Mouse (Mus musculus): Measurements from ENCODE around the gene Med1. TPM values are rescaled to one million over a fixed set of nuclear protein-coding genes. Genes with fewer than 3 reads are reported as not detected.
"Not testable (repeated sequence)": the region's sequence is repeated elsewhere in the genome, so short reads cannot be mapped to it uniquely, and the experiment has no call there.

Gene Med1
- polyA plus RNA-seq, 1 experiment from 2014 or later, result 43.7 TPM

GRCm38 (mm10) chr11:98190820-98191219, 2.3 kb downstream of the Med1 start:
- no peak for DNase-seq (ENCODE audit: low spot score)
- H3K4me1 ChIP-seq, result peaks cover 8% of the 10 kb centered on the region; the same call in 1 of the 2 replicates
- no peak overlapping the region for H3K4me3 ChIP-seq
- H3K9me3 ChIP-seq, result no peaks in the 10 kb centered on the region
- no peaks in the 10 kb centered on the region for H3K27me3 ChIP-seq (ENCODE audit: insufficient read depth, poor library complexity, severe bottlenecking)
- WGBS, result 90% methylated on average over 5 of the region's 5 CpGs
- no peak overlapping the region for H3K27ac ChIP-seq
- peaks cover 49% of the 10 kb centered on the region for H3K36me3 ChIP-seq

DNA sequence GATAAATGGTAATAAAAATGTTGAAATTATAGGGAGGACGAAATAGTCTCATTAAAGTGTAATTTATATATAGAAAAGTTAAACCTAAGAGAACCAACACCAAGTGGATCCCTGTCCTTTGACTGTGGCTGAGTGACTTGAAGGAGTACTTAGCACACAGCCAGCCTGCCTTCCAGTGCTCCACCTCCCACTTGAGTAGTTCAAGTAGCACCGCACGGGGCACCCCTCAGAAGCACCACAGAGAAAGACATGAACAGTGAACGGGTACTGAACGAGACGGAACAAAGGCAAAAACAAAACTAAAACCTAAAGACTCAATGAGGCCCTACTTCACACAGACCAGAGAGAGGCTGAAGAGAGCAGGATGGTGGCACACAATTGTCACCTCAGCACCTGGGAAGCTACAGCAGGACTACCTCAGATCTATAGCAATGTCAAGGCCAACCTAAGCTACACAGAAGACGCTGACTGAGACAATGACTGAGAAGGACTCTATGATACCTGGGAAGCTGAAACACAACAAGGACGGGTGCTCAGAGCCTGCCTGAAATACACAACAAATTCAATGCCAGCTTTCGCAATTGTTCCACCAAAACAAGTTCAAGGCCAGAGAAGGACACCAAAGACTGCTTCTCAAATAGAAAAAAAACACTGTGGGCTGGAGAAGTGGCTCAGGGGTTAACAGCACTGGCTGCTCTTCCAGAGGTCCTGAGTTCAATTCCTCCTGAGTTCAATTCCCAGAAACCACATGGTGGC, 5.3 kb downstream of the Med1 start:
- Histone ChIP-seq H3K27me3 (ENCODE audit: insufficient read depth, poor library complexity, severe bottlenecking) (no peaks in the 10 kb centered on the region), H3K4me3 (no peak overlapping the region), H3K9me3 (no peaks in the 10 kb centered on the region), H3K4me1 (peaks cover 8% of the 10 kb centered on the region; the same call in 1 of the 2 replicates), H3K36me3 (peaks cover 79% of the 10 kb centered on the region), H3K27ac (no peak overlapping the region)
- DNase-seq (ENCODE audit: low spot score), result no peak
- WGBS, result 92% methylated on average over 9 of the region's 9 CpGs

DNA sequence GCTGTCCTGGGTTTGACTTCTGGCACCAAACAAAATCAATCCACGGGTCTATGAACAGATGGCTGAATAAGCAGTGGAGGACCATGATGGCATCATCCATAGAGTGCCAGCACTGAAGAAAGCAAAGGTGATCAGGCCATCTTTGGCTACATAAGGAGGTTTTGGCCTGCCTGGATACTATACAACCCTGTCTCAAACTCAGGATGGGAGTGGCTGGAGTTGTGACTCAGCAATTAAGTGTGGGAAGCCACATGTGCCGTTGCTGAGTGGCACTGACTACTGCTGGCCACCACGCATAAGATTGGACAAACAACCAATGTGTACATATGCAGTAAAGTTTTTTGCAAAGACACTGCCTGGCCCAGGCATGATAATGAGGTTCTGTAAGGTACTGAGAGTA, 10.9 kb downstream of the Med1 start:
- not testable (repeated sequence) for DNase-seq (ENCODE audit: low spot score); H3K4me3 ChIP-seq; H3K9me3 ChIP-seq; H3K4me1 ChIP-seq; H3K27me3 ChIP-seq (ENCODE audit: insufficient read depth, poor library complexity, severe bottlenecking); H3K27ac ChIP-seq
- WGBS, result 93% methylated on average over 3 of the region's 3 CpGs
- peaks cover 88% of the 10 kb centered on the region for H3K36me3 ChIP-seq

GRCm38 (mm10) chr11:98168400-98168799, 24.7 kb downstream of the Med1 start:
- Histone ChIP-seq H3K4me1 (no peaks in the 10 kb centered on the region), H3K4me3 (no peak overlapping the region), H3K36me3 (peaks cover 92% of the 10 kb centered on the region), H3K27me3 (ENCODE audit: insufficient read depth, poor library complexity, severe bottlenecking) (no peaks in the 10 kb centered on the region), H3K27ac (no peak overlapping the region), H3K9me3 (no peaks in the 10 kb centered on the region)
- no peak for DNase-seq (ENCODE audit: low spot score)
- 87% methylated on average over 1 of the region's 1 CpGs for WGBS

DNA sequence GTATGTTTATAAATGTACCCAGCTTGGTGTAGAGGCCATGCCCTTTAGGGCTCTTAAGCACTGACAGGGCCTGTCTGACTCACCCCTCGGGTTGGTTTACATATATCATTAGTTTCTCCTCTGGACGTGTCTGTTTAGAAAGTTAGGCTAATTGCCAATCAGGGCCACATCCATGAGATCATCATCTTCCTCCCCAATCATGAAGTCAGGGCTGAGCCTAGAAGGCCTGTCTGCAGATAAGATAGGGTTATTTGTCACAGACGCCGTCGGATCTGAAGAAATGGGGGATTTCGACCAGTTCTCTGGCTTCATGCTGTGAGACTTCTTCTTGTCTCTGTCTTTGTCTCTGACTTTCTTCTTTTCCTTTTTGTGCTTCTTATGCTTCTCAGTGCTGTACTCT, 38.0 kb downstream of the Med1 start:
- 0 out of 2 replicates have a peak, but pooled peaks cover 4% of the 10 kb centered on the region for H3K4me1 ChIP-seq
- H3K27ac ChIP-seq, result no peak overlapping the region
- 62% methylated on average over 6 of the region's 6 CpGs for WGBS
- DNase-seq (ENCODE audit: low spot score), result no peak
- no peaks in the 10 kb centered on the region for H3K9me3 ChIP-seq
- H3K4me3 ChIP-seq, result no peak overlapping the region
- H3K27me3 ChIP-seq (ENCODE audit: insufficient read depth, poor library complexity, severe bottlenecking), result no peaks in the 10 kb centered on the region
- peaks cover 57% of the 10 kb centered on the region for H3K36me3 ChIP-seq

- DNase-seq (ENCODE audit: low spot score), result no peak
- Histone ChIP-seq H3K4me3 (peak overlapping the region; percentile 81), H3K4me1 (peaks cover 18% of the 10 kb centered on the region; the same call in 1 of the 2 replicates), H3K9me3 (no peaks in the 10 kb centered on the region), H3K27me3 (ENCODE audit: insufficient read depth, poor library complexity, severe bottlenecking) (no peaks in the 10 kb centered on the region), H3K36me3 (peaks cover 14% of the 10 kb centered on the region), H3K27ac (0 out of 2 replicates have a peak overlapping the region, but pooled peaks have one; percentile 90)
- 11% methylated on average over 10 of the region's 10 CpGs for WGBS
Observed at GRCm38 (mm10) chr11:98150625-98151156, 42.4 kb downstream of the Med1 start.

DNA sequence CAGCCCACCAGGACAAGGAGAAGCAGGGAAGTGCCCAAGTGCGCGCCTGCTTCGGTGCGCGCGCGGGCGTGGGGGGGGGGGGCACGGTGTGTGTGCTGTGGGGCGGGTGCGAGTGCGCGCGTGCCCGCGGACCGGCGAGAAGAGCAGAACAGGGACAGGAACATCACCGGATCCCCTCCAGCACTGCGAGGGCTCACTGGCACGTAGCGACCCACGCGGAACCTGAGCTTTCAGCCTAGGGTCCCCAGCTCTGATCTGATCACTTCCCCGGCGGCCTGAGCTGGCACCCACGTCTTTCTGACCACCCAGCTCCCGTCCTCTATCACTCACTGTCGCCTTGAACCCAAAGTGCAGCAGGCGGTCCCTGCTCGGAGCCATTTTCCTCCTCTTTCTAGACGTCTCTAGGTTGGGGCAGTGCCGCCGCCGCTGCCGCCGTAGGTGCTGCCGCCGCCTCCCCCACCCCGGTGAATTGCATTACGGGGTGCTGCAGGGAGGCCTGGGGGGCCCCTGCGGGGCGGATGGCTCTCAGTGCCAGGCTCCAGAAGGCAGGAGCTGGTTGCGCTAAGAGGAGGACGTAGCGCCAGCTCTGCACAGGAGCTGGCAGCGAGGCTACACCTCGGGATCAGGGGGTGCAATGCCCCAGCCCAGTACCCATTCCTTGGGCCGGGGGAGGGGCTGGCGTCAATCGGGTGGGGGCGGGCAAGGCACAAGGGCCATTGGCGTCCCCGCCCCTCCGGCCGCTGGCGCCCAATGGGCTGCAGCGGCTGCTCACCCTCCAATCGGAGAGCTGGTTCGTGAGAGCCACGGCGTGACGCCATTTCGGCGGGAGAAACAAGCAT, 43.1 kb downstream of the Med1 start, which contains the start of gene Fbxl20:
Gene Fbxl20 (minus strand): TSS at position 618 of the 839 bp plus-strand sequence.
- no peaks in the 10 kb centered on the region for H3K27me3 ChIP-seq (ENCODE audit: insufficient read depth, poor library complexity, severe bottlenecking)
- under 1% methylated on average over 47 of the region's 65 CpGs for WGBS

DNA sequence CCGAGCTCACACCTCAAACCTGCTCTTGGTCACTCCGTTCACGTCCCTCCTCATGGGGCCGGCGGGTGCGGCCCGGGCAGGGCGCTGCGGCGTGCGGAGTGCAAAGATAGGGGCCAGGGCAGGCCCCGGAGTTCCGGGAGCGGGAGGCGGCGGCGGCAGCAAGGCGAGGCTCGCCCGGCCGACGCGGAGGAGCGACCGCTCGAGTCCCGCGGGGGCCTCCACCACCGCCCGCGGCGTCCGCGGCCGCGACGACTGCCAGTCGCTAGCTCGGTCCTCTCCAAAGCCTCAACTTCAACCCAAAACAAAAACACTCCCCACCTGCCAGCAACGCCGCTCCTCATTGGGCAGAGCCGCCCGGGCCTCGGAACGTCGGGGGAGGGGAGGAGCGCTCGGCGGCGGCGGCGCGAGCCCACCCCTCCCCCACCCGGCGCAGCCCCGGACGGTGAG, 43.8 kb downstream of the Med1 start:
- Histone ChIP-seq H3K4me1 (peaks cover 18% of the 10 kb centered on the region; the same call in 1 of the 2 replicates), H3K9me3 (no peaks in the 10 kb centered on the region), H3K4me3 (peak overlapping the region; percentile 81), H3K36me3 (0 out of 2 replicates have a peak, but pooled peaks cover 4% of the 10 kb centered on the region), H3K27ac (peak overlapping the region; percentile 90), H3K27me3 (ENCODE audit: insufficient read depth, poor library complexity, severe bottlenecking) (no peaks in the 10 kb centered on the region)
- DNase-seq (ENCODE audit: low spot score), result peak; percentile 95
- WGBS, result under 1% methylated on average over 57 of the region's 57 CpGs

More for the DNA sequence above, 43.1 kb downstream of the Med1 start, which contains the start of gene Fbxl20:
- peak within 1 kb of the TSS; percentile 90 for H3K27ac ChIP-seq
- peak; percentile 98 for DNase-seq (ENCODE audit: low spot score)
- peak within 1 kb of the TSS; percentile 81 for H3K4me3 ChIP-seq
- H3K9me3 ChIP-seq, result no peaks in the 10 kb centered on the region
- H3K36me3 ChIP-seq, result peaks cover 7% of the 10 kb centered on the region; the same call in 1 of the 2 replicates
- peaks cover 18% of the 10 kb centered on the region; the same call in 1 of the 2 replicates for H3K4me1 ChIP-seq

DNA sequence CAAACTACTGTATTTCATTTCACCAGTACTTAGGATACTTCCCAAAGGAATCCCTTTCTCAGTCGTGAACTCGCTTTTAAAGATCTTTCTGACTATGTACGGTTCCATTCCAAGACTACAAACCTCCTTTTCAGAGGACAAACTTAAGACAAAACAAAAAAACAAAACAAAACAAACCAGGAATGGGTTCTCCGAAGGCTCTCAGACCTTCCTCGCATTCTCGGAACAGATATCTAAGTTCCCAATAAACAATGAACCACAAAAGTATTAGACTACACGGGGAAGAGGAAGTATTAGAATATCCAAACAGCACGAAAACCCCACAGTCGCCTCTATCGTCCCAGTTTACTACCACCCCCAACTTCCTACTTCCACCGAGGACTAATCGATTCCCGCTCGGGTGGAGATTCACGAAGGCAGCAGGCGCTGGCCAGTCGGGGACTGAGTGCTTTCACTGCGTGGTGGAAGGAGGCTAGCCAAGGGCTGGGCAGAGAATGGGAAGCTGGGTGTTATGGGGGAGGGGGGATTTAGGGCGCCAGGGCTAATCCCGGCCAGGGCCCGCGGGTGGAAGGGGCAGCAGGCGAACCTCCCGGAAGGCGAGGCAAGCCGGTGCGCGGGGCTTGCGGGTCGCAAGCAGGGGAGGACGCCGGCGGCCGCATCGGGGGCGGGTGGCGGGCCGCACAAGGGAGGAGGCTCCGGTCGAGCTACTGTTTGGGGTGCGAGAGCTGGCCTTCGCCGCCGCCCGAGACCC, 44.4 kb downstream of the Med1 start:
- Histone ChIP-seq H3K4me1 (peaks cover 18% of the 10 kb centered on the region; the same call in 1 of the 2 replicates), H3K9me3 (no peaks in the 10 kb centered on the region), H3K36me3 (0 out of 2 replicates have a peak, but pooled peaks cover 2% of the 10 kb centered on the region), H3K27me3 (ENCODE audit: insufficient read depth, poor library complexity, severe bottlenecking) (no peaks in the 10 kb centered on the region), H3K27ac (peak overlapping the region; percentile 90), H3K4me3 (peak overlapping the region; percentile 81)
- WGBS, result 2% methylated on average over 44 of the region's 45 CpGs
- DNase-seq (ENCODE audit: low spot score), result peak; percentile 83

- 73% methylated on average over 7 of the region's 7 CpGs for WGBS
- no peak overlapping the region for H3K4me3 ChIP-seq
- no peak for DNase-seq (ENCODE audit: low spot score)
Observed at GRCm38 (mm10) chr11:98145856-98146255, 47.2 kb downstream of the Med1 start.

DNA sequence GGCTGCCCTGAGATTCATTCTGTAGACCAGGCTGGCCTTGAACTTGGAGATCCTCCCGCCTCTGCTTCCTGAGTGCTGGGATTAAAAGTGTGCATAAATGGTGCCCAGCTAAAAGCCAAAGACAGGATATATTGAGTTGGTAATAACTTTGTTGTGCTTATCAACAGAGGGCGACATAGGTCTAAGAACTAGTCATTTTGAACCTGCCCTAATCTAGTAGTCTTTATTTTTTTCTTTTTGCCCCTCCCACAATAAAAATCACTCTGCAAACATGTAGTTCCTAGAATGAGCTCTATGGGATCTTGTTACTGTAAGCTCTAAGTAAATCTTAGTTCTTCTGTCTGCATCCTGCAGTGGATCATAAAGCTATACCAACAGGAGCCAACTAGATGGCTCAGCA, 50.5 kb downstream of the Med1 start:
- peaks cover 8% of the 10 kb centered on the region; the same call in 1 of the 2 replicates for H3K4me1 ChIP-seq
- no peak overlapping the region for H3K27ac ChIP-seq
- H3K36me3 ChIP-seq, result 0 out of 2 replicates have a peak, but pooled peaks cover 9% of the 10 kb centered on the region
- H3K4me3 ChIP-seq, result no peak overlapping the region
- no peaks in the 10 kb centered on the region for H3K27me3 ChIP-seq (ENCODE audit: insufficient read depth, poor library complexity, severe bottlenecking)
- 77% methylated on average over 2 of the region's 2 CpGs for WGBS
- DNase-seq (ENCODE audit: low spot score), result no peak
- H3K9me3 ChIP-seq, result no peaks in the 10 kb centered on the region

More at GRCm38 (mm10) chr11:98145856-98146255, 47.2 kb downstream of the Med1 start:
- Histone ChIP-seq H3K27ac (no peak overlapping the region), H3K36me3 (0 out of 2 replicates have a peak, but pooled peaks cover 9% of the 10 kb centered on the region), H3K27me3 (ENCODE audit: insufficient read depth, poor library complexity, severe bottlenecking) (no peaks in the 10 kb centered on the region), H3K9me3 (no peaks in the 10 kb centered on the region), H3K4me1 (peaks cover 18% of the 10 kb centered on the region; the same call in 1 of the 2 replicates)

- WGBS, result 80% methylated on average over 7 of the region's 7 CpGs
- Histone ChIP-seq H3K27ac (no peak overlapping the region), H3K9me3 (no peaks in the 10 kb centered on the region)
Observed at GRCm38 (mm10) chr11:98138894-98139293, 54.2 kb downstream of the Med1 start.

More at GRCm38 (mm10) chr11:98138894-98139293, 54.2 kb downstream of the Med1 start:
- no peak for DNase-seq (ENCODE audit: low spot score)
- Histone ChIP-seq H3K27me3 (ENCODE audit: insufficient read depth, poor library complexity, severe bottlenecking) (no peaks in the 10 kb centered on the region), H3K36me3 (0 out of 2 replicates have a peak, but pooled peaks cover 9% of the 10 kb centered on the region), H3K4me1 (peaks cover 7% of the 10 kb centered on the region; the same call in 1 of the 2 replicates), H3K4me3 (no peak overlapping the region)
